8 mouse cellular contexts compared by ENCODE assay signal in genomic region chr1:133963128-133963527, GRCm38 (mm10). TPM values are rescaled to one million over a fixed set of nuclear protein-coding genes. Genes with fewer than 3 reads are reported as not detected.
DNase-seq lines count a peak whose midpoint lies in the region; ATAC-seq and TF ChIP-seq lines count a peak whose summit lies in the region.
"Not testable (repeated sequence)": the region's sequence is repeated elsewhere in the genome, so short reads cannot be mapped to it uniquely, and the experiment has no call there.
"Had no signal": no experiment of that assay in that cellular context is flagged by ENCODE, and none has a peak within 500 bp of the region (broad histone marks: within the 10 kb centered on the region; RNA-seq: fewer than 3 reads in every experiment).

No protein-coding gene starts in this region.

- H3K27ac ChIP-seq in MEL (ENCODE audit: control insufficient read depth, low read depth, low read length); liver, embryonic 14.5 days: not testable (repeated sequence)
- H3K27ac ChIP-seq in lung, embryonic 15.5 days: peak overlapping the region; percentile 39; the same call in 1 of the 2 replicates

- TF ChIP-seq CTCF in MEL (IDR thresholded peaks at IDR 0.05 in 2 of 3, conservative IDR thresholded peaks at IDR 0.05 in 1 of 3; ENCODE audit: control insufficient read depth in 1 of 3, insufficient read depth in 1 of 3, low read depth in 2 of 3, low read length in 3 of 3, poor library complexity in 1 of 3, severe bottlenecking in 1 of 3); liver, embryonic 14.5 days (IDR thresholded peaks at IDR 0.05; ENCODE audit: low read depth): not testable (repeated sequence)

- H3K4me3 ChIP-seq in MEL (ENCODE audit: control insufficient read depth in 1 of 2, insufficient read depth in 1 of 2, low read depth in 2 of 2, low read length in 2 of 2); liver, embryonic 14.5 days (ENCODE audit: insufficient read depth in 1 of 2, low read depth in 2 of 2, low read length in 2 of 2); lung, embryonic 15.5 days: not testable (repeated sequence)

- not testable (repeated sequence) for H3K9me3 ChIP-seq in MEL (replicated peaks; ENCODE audit: insufficient read depth, low read length); liver, embryonic 14.5 days (ENCODE audit: control insufficient read depth, low read length); lung, embryonic 15.5 days

- not testable (repeated sequence) for DNase-seq in MEL (ENCODE audit: low read depth, low spot score); liver, embryonic 14.5 days (ENCODE audit: low read depth in 3 of 3, low spot score in 3 of 3)

- H3K36me3 ChIP-seq in MEL (ENCODE audit: control insufficient read depth in 1 of 2, insufficient read depth in 2 of 2, low read length in 2 of 2); liver, embryonic 14.5 days (replicated peaks; ENCODE audit: control insufficient read depth, insufficient read depth, low read depth); lung, embryonic 15.5 days: not testable (repeated sequence)

- not testable (repeated sequence) for ATAC-seq in liver, embryonic 14.5 days (ENCODE audit: insufficient read depth); lung, embryonic 15.5 days (ENCODE audit: borderline replicate concordance, extremely low read depth, low FRiP score, low TSS enrichment)

- H3K27me3 ChIP-seq in MEL (ENCODE audit: control insufficient read depth in 1 of 2, insufficient read depth in 2 of 2, low read length in 2 of 2); liver, embryonic 14.5 days (ENCODE audit: control insufficient read depth, insufficient read depth, low read length); lung, embryonic 15.5 days: not testable (repeated sequence)

- H3K4me1 ChIP-seq in MEL (ENCODE audit: control insufficient read depth in 1 of 2, insufficient read depth in 2 of 2, low read length in 2 of 2): peaks cover 4 to 13% of the 10 kb centered on the region in 2 experiments; a peak in 3 of 4 replicates
- peaks cover 0 to 28% of the 10 kb centered on the region in 2 experiments; a peak in 3 of 4 replicates for H3K4me1 ChIP-seq in liver, embryonic 14.5 days (replicated peaks; ENCODE audit: control insufficient read depth in 2 of 2, insufficient read depth in 2 of 2, low read length in 1 of 2)
- H3K4me1 ChIP-seq in lung, embryonic 15.5 days: peaks cover 75% of the 10 kb centered on the region

- H3K79me2 ChIP-seq in MEL (ENCODE audit: control insufficient read depth, insufficient read depth, low read length, poor library complexity): not testable (repeated sequence)

- H3K4me2 ChIP-seq in liver, embryonic 14.5 days (ENCODE audit: low read depth); lung, embryonic 15.5 days: not testable (repeated sequence)

- 36% methylated on average over 3 of the region's 3 CpGs for WGBS in liver, embryonic 14.5 days (ENCODE audit: insufficient replicate concordance)
- 92% methylated on average over 3 of the region's 3 CpGs for WGBS in lung, embryonic 15.5 days

- H3K9ac ChIP-seq in MEL (ENCODE audit: control insufficient read depth, low read depth, low read length, poor library complexity, severe bottlenecking); liver, embryonic 14.5 days (replicated peaks); lung, embryonic 15.5 days: not testable (repeated sequence)

- peak; percentile 17 to 44; a peak in 1 of 4 replicates for TF ChIP-seq EP300 in MEL (IDR thresholded peaks at IDR 0.05; ENCODE audit: low read depth in 1 of 2, low read length in 2 of 2)
- TF ChIP-seq EP300 in liver, embryonic 14.5 days (IDR thresholded peaks at IDR 0.05; ENCODE audit: low read depth): peak; percentile 51

- TF ChIP-seq POLR2A in MEL (IDR thresholded peaks at IDR 0.05; ENCODE audit: control insufficient read depth in 1 of 2, insufficient read depth in 1 of 2, low read depth in 1 of 2, low read length in 2 of 2, poor library complexity in 1 of 2): not testable (repeated sequence)

- not testable (repeated sequence) for TF ChIP-seq RAD21 in MEL (IDR thresholded peaks at IDR 0.05; ENCODE audit: low read depth, low read length)

TF ChIP-seq in MEL, 35 proteins besides CTCF, POLR2A, EP300 and RAD21:
- TF ChIP-seq TCF12 (IDR thresholded peaks at IDR 0.05; ENCODE audit: low read depth, low read length): peak; percentile 68; the same call in 1 of the 2 replicates

RNA-seq across cellular contexts. Expression of gene Prelp, which starts 41.9 kb away (rescaled TPM):
- not detected in 2 replicates for total RNA-seq in MEL (2012; rRNA removed)
- not detected for polyA plus RNA-seq in MEL (2012; ENCODE audit: insufficient read depth in 1 of 2, insufficient read length in 2 of 2, low read depth in 1 of 2, low replicate concordance in 2 of 2, missing spikeins in 1 of 2)
- polyA plus RNA-seq in liver, embryonic 14.5 days (2012; rRNA removed): 1.6 and 1.7 TPM in 2 replicates
- polyA plus RNA-seq in liver, embryonic 14.5 days (2014; fragmentation: Nextera tagmentation; extraction: Ambion mirVana): 1.9 and 2.1 TPM in 2 replicates
- 17.1 and 19.6 TPM in 2 replicates for polyA plus RNA-seq in lung, embryonic 15.5 days (2015; fragmentation: Nextera tagmentation; extraction: Ambion mirVana)
- total RNA-seq: CH12.LX, ES-E14 had no signal
- polyA plus RNA-seq: activated CD4-positive, CD25-positive, alpha-beta regulatory T cell, adult 4 months; CD4-positive, CD25-positive, alpha-beta regulatory T cell, adult 4 months had no signal

RNA-seq across cellular contexts. Expression of gene Optc, which starts 55.3 kb away (rescaled TPM):
- 0.23 and 0.27 TPM in 2 replicates for total RNA-seq in MEL (2012; rRNA removed)
- polyA plus RNA-seq in MEL (2012; ENCODE audit: insufficient read depth in 1 of 2, insufficient read length in 2 of 2, low read depth in 1 of 2, low replicate concordance in 2 of 2, missing spikeins in 1 of 2): under 1 TPM in 1 of 2 experiments, not detected in 1; 0.53 TPM
- polyA plus RNA-seq in liver, embryonic 14.5 days (2012; rRNA removed): 0.11 and 0.23 TPM in 2 replicates
- not detected in 2 replicates for polyA plus RNA-seq in liver, embryonic 14.5 days (2014; fragmentation: Nextera tagmentation; extraction: Ambion mirVana)
- polyA plus RNA-seq in lung, embryonic 15.5 days (2015; fragmentation: Nextera tagmentation; extraction: Ambion mirVana): 0.67 and 0.81 TPM in 2 replicates
- total RNA-seq: CH12.LX, G1E had no signal
- polyA plus RNA-seq: activated CD4-positive, CD25-positive, alpha-beta regulatory T cell, adult 4 months; CD4-positive, CD25-positive, alpha-beta regulatory T cell, adult 4 months; G1E had no signal
